Mouse (Mus musculus) urinary bladder, adult 2 months (tissue): ENCODE measurements around the gene Vps11. TPM values are rescaled to one million over a fixed set of nuclear protein-coding genes. Genes with fewer than 3 reads are reported as not detected.
A peak's percentile ranks its signal among the peaks of the same experiment; 100 is the strongest.
"Not testable (repeated sequence)": the region's sequence is repeated elsewhere in the genome, so short reads cannot be mapped to it uniquely, and the experiment has no call there.

ENCODE experiments used
- DNase-seq: peaks from one replicate; pipeline ENCODE4 v3.0.0; 2022; ENCODE audit warnings: low spot score
- polyA plus RNA-seq: library from polyadenylated mRNA; depleted of rRNA; stranded (reverse); fragments of >200 nt; gene quantifications from 2 replicates; pipeline ENCODE4 v1.2.3, GENCODE M21; 2012; rRNA removed

Gene Vps11
- polyA plus RNA-seq, 1 experiment = 22.0 TPM

- DNase-seq = no peak
Observed at GRCm38 (mm10) chr9:44314910-44315309, 46.6 kb downstream of the Vps11 start.

GRCm38 (mm10) chr9:44314257-44314547 lies 47.3 kb downstream of the Vps11 start:
- no peak for DNase-seq

DNA sequence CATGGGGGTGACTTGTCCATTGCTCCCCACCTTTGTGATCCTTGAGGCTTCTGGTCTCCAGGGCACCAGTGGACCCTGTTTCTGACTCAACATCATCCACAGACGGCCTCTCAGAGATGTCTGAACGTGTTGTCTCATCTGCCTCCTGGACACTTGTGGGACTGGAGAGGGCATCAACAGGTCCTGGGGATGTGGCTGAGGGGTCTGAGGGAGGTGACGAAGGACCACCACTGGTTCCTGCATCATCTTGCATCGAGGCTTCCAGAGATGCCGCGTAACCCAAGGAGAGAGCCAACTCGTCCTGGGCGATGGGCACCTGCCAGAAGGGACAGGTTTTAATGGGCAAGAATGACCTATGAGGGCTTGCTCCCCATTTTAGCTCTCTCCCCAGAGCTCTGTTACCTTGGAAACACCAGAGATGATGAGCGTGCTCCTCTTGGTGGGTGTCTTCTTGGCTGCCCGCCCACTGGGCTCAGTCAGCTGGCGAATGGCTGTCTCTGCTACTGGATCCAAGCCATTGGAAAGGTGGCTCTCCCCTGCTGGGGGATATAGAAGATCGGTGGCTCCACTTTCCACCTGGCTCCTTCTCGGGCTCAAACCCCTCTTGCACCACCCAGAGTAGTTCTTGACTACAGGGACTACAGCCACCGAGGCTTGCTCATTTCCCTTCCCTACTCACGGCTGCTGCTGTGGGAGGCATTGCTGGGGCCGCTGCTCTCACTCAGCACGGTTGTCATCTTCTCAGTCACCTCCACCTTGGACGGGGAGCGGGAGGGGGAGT lies 47.8 kb downstream of the Vps11 start:
- DNase-seq = no peak

DNA sequence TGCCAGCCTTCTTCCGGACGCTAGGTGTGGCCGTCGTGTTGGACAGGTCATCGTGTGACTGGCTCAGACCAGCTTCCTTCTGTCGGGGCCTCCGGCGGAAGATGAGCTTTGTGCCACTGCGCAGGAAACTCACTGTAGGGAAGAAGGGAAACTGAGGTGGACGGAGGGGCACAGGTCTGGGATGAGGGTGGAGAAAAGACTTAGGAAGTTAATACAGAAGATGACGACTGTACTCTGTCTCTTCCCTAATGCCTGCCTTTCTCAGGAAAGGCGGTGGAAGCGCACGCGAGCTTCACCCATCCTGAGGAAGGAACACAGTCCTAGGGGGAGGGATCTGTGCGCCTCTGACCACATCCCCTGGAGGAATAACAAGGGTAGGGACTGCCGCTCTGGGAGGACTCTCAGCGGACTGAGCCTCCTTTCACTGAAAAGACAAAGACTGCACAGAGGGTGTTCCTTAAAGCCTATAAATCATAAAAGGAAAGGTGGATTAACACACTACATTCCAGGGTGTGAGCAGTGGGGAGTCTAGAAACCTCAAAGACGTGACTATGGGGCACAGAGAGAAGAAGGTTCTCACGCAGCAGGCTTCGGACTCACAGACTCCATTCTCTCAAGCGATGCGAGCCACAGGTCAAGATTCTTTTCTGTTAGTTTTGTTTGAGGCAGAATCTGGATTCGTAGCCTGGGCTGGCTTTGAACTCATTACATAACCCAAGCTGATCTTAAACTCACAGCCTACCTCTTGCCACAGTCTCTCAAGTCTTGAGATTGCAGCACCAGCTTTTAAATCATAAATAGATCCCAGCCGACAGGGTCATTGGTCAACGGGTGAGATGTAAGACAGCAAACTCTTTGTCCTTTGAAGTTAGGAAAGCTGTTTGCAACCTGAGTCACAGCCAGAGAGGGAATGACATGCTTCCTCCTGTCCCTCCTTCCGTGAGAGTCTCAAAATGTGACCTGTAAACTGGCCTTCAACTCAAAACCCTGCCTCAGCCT lies 50.0 kb downstream of the Vps11 start:
- DNase-seq = no peak

DNA sequence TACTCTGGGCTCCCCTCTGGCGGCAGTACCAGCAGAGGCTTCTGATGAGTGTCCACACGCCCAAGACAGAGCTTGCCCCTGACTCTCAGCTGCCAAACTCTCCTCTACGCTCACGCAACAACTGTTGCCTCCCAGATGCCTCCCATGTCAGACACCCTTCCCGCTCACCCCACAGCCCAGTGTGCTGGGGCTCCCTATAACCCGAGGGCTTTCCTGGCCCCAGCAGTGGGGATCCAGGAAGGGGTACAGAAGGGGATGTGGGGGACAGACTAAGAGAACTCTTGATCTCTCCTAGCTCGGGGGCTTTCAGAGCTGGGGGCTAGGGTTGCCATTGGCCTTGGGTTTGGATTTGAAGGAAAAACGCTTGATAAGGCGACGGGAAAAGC lies 50.7 kb downstream of the Vps11 start:
- DNase-seq = no peak

GRCm38 (mm10) chr9:44309756-44310155 lies 51.7 kb downstream of the Vps11 start:
- no peak for DNase-seq

DNA sequence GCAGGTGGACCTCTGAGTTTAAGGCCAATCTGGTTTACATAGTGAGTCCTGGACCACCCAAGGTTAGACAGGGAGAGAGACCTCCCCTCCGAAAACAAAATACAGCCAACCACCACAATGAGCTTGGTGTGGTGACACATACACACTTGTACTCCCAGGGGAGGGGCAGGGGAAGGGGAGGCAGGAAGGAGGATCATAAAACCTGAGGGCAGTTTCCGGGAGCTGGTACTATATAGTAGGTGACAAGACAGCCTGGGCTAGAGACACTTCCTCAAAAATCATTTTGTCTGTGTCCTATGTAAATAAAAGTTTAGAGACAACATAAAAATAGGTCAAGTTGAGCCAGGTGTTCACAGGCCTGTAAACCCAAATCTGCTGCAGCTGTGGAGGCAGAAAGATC lies 54.2 kb downstream of the Vps11 start:
- DNase-seq = no peak

DNA sequence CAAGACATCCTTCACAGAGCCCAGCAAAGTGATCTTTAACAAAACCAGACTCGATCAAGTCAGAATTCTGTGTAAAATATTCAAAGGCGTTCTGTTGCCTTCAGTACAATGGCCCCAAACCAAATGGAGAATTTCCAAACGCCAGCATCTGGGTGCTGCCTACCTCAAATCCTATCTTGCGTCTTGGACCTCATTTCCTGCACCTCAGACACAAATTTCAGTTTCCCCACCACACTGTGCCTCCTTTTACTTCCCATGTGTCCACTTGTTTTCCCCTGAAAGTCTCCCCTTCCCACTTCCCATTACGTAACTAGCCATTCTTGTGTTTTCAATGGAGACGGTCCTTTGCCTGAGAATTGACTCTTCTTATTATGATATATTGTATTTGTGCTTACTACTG lies 54.9 kb downstream of the Vps11 start:
- no peak for DNase-seq

DNA sequence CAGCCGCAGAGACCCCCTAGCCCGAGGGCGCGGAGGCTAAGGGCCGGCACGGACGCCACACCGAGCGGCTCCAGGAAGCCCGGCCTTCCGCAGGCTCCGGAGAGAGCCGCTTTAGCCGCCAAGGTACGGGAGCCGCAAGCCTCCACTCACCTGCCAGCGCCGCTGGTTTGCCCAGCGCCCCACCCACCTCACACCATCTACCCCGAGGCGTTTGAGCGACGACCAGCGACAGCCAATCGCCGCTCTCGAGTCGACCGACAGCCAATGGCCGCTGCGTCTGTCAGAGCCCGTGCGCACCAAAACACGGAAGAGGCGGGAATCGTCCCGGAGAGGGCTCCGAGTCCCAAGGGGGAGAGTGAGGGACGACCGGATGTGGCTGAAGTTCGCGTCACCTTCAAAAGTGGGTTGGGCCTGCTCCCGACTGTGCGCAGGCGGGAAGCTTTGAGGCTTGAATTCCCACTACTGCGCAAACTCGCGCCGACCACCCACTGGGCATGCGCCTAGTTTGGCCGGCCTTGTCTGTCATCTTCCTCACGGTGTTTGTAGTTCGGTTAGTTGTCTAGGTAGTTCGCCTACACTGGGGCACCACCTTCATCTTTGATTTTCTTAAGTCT lies 55.9 kb downstream of the Vps11 start, which contains the start of gene Hinfp:
Hinfp (minus strand) TSS at position 206 of the 614 bp plus-strand sequence.
- peak; percentile 91 for DNase-seq

GRCm38 (mm10) chr9:44300001-44300400 lies 61.5 kb downstream of the Vps11 start:
- DNase-seq = not testable (repeated sequence)

Other genes starting within 250 kb of the Vps11 start
- gene Gm49380, start 248.2 kb downstream of the Vps11 start, polyA plus RNA-seq = 0.27 and 0.36 TPM in 2 replicates
- gene Rnf26, start 248.2 kb downstream of the Vps11 start, polyA plus RNA-seq = 14.5 and 20.5 TPM in 2 replicates
- gene Mcam, start 227.2 kb downstream of the Vps11 start, polyA plus RNA-seq = 182 and 219 TPM in 2 replicates
- 14.9 and 16.0 TPM in 2 replicates for gene Cbl, start 127.6 kb downstream of the Vps11 start, polyA plus RNA-seq
- not detected in 2 replicates for gene Ccdc153, start 121.0 kb downstream of the Vps11 start, polyA plus RNA-seq
- 0.21 and 0.24 TPM in 2 replicates for gene Pdzd3, start 110.2 kb downstream of the Vps11 start, polyA plus RNA-seq
- gene Nlrx1, start 93.1 kb downstream of the Vps11 start, polyA plus RNA-seq = 9.6 and 13.0 TPM in 2 replicates
- 7.6 and 8.9 TPM in 2 replicates for gene Abcg4, start 73.1 kb downstream of the Vps11 start, polyA plus RNA-seq
- gene Hinfp, start 56.0 kb downstream of the Vps11 start, polyA plus RNA-seq = 20.2 and 22.7 TPM in 2 replicates
- 30.5 and 31.4 TPM in 2 replicates for gene C2cd2l, start 41.4 kb downstream of the Vps11 start, polyA plus RNA-seq
- gene Dpagt1, start 35.7 kb downstream of the Vps11 start, polyA plus RNA-seq = 24.7 and 25.8 TPM in 2 replicates
- 19.8 and 22.1 TPM in 2 replicates for gene H2afx, start 27.0 kb downstream of the Vps11 start, polyA plus RNA-seq
- 34.4 and 40.7 TPM in 2 replicates for gene Hmbs, start 17.4 kb downstream of the Vps11 start, polyA plus RNA-seq
- gene Hyou1, start 17.8 kb upstream of the Vps11 start, polyA plus RNA-seq = 34.4 and 35.3 TPM in 2 replicates
- 20.0 and 22.2 TPM in 2 replicates for gene Slc37a4, start 35.2 kb upstream of the Vps11 start, polyA plus RNA-seq
- 1,336 and 1,393 TPM in 2 replicates for gene Rps25, start 45.5 kb upstream of the Vps11 start, polyA plus RNA-seq
- gene Trappc4, start 45.9 kb upstream of the Vps11 start, polyA plus RNA-seq = 55.6 and 68.6 TPM in 2 replicates
- 33.7 and 47.1 TPM in 2 replicates for gene Ccdc84, start 56.9 kb upstream of the Vps11 start, polyA plus RNA-seq
- gene Foxr1, start 79.5 kb upstream of the Vps11 start, polyA plus RNA-seq = 0.28 and 0.63 TPM in 2 replicates
- 788 and 1,023 TPM in 2 replicates for gene Upk2, start 93.3 kb upstream of the Vps11 start, polyA plus RNA-seq
- 11.1 and 29.7 TPM in 2 replicates for gene Bcl9l, start 121.2 kb upstream of the Vps11 start, polyA plus RNA-seq
- 0.11 and 0.16 TPM in 2 replicates for gene Cxcr5, start 200.2 kb upstream of the Vps11 start, polyA plus RNA-seq
- 28.2 and 47.5 TPM in 2 replicates for gene Ddx6, start 243.2 kb upstream of the Vps11 start, polyA plus RNA-seq